Mouse (Mus musculus) c-Kit-negative CD71-positive TER-119-positive erythroid progenitor cells, embryonic 14.5 days (primary cell): ENCODE results near the gene Brd1.
A peak's percentile ranks its signal among the peaks of the same experiment; 100 is the strongest.

Experiments
- DNase-seq: peaks from one replicate; pipeline ENCODE4 v3.0.0-alpha.2; 2013; ENCODE audit warnings: low read depth, low spot score

Brd1 gene

DNA sequence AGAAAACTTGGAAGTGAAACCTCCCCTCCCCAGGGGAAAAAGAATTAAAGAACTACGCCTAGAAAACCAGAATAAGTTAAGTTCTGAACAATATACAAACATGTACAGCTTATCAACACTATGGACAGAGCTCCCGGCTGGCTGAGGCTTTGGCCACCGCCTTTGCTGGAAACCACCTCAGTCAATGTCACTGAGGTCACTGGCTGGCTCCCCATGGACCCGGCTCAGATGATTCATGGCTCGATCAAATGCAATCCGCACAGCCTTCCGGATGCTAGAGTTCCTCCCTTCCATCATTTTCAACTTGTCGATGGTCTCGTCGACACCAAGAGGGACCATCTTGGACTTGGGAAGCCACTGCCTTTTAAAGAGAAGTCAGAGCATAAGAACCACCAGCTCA, 45.9 kb downstream of the Brd1 start:
- no peak for DNase-seq

DNA sequence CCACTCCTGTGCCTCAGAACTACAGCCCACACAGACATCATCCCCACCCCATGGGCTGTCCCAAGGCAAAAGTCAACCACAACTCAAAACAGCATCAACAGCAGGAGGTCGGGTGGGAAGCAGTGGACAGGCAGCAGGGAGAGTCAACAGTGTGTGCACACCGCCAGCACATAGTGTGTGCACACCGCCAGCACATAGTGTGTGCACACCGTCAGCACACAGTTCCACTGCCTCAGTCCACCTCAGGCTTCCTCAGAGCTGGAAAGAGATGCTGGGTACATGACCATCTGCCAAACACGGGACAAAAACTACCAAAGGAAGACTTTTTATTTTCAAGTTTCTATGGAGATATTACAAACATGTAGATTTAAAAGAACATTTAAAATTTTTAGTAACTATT, 47.3 kb downstream of the Brd1 start:
- no peak for DNase-seq

DNA sequence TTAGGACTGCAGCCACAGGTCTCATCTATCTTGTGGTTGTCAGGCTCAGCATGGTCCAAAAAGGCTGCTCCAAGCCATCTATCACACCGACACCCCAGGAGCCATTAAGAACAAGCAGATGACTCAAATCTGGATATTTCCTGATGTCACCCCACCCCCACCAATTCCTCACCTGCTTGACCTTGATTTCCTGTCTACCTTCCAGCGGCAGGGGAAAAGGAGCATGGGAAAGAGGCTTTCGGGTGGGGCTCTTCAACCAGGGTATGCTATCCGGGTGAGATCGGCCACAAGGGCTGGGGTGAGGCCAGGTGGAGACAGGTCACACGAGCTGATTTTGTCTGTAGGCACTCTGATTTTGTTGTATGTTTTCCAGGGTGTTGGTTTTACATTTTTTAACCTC, 50.0 kb downstream of the Brd1 start:
- no peak for DNase-seq

GRCm38 (mm10) chr15:88680931-88681330, 53.1 kb downstream of the Brd1 start:
- DNase-seq, result no peak

- no peak for DNase-seq
Observed at GRCm38 (mm10) chr15:88677568-88677967, 56.5 kb downstream of the Brd1 start.

DNA sequence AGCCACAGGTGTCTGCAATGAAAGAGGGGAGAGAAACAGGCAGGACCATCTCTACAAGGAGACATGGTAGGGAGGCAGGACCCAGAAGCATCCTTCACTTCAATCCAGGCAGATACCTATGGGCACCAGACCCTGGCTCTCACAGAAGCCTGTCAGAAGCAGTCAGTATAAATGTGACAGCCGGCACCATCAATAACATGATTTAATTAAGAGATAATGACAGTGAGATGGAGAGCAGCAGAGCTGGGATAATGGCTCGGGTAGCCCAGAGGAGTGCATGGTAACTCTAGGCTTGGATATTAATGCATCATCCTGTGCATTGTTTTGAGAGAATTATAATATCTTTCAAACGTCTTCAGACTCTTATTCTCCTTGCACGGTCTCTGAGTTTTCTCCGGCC, 58.0 kb downstream of the Brd1 start:
- DNase-seq, result no peak

DNA sequence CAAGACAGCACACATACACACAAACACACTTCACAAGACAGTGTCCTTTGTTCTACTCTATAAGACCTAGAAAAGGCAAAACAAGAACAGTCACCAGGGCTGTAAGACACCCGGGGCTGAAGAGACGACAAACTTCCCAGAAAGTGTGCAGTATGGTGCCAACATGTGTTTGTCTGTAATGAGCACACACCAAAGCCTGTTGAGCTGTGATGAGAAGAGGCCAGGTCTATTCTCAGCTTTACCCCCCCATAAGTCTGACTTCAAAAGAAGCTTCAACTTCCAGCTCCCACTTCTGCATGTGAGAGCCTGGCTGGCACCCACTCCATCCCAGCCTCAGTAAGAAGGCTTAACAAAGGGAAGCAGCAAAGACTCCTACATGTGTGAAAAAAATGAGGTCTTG, 65.3 kb downstream of the Brd1 start:
- DNase-seq, result no peak

GRCm38 (mm10) chr15:88667653-88668052, 66.4 kb downstream of the Brd1 start:
- DNase-seq, result no peak

DNA sequence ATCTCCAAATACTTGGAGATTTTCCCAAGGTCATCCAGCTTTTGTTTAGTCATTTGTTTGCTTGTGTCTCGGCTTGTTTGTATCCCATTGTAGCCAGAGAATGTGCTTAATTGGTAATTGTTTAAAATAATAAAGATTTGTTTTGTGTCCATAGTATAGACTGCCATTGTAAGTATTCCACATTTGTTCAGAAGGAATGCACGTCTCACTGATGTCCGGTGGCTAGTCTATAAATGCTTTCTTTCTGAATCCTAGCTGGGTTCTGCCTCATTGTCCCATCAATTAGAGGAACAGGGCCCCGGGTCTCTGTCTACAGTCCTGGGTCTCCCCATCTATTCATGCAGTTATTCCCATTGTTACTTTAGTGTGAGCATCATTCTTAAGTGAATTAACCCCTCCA, 68.2 kb downstream of the Brd1 start:
- DNase-seq, result no peak

GRCm38 (mm10) chr15:88663041-88663440, 71.0 kb downstream of the Brd1 start:
- no peak for DNase-seq

DNA sequence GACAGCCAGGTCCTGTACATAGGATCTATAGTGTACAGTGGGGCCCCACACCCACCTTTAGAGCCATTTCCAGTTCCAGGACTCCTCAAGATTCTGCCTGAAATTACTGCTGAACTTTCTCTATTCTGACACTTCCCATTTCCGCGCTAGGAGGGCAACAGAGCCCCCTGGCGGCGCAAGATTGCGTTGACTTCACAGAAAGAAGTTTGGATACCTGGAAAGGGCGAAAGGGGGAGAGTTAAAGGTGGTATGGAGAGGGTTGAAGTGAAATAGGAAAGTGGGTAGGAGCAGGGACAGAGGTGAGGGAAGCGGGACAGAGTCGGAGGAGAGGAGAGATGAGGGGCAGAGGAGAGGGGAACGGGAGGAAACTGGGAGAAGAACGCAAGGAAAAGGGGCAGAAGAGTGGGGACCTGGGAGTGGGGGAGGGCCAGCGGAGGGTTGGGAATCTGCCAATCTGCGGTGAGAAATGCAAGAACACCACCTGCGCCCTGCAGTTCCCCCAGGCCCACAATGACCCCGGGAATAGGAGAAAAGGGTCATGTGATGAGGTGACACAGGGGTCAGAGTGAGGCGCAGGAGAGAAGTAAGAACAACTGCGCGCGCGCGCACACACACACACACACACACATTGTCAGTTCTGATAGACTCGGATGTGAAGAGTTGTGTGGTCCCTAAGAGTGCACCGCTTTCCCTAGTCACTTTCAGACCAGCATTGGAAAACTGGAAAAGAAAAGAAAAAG, 71.8 kb downstream of the Brd1 start:
- no peak for DNase-seq

DNA sequence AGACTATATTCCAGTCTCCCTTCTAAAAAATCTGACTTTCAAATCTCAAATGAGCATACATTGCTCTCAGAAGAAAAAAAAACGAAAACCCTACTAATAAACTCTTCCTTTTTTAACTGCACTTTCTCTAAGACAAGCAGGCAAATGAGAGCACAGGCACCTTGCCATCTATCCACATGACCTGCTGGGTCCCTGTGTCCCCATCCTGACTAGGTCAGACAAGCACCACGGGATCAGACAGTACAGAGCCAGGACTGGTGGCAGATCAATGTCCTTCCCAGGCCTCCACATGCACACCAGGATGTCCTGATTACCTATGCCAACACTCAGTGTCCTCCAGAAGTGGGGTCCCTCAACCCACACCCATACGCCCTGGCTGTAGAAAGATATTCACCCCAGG, 72.4 kb downstream of the Brd1 start:
- DNase-seq, result no peak

GRCm38 (mm10) chr15:88652006-88652405, 82.0 kb downstream of the Brd1 start:
- DNase-seq, result no peak

DNA sequence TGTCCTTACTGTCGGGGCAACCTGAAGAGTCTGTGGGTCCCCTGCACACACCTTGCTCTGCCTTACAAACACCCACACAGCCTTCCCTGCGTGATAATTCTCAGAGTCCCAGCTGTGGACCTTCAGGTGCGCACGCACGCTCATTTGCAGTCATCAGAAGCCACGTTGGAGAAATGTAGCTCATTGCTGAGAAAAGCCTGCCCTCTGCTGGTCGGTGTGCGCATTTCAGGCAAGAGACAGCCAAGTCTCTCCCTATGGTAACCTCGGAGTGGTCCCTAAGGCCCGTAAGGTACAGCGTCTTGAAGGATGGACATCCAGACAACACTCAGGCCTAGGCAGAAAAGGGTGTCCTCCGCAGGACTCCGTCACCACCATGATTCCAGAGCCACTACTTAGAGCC, 83.0 kb downstream of the Brd1 start:
- DNase-seq, result peak; percentile 16
